Mouse (Mus musculus) hindbrain, embryonic 15.5 days (tissue): ENCODE results near the gene Ist1. TPM values are rescaled to one million over a fixed set of nuclear protein-coding genes. Genes with fewer than 3 reads are reported as not detected.

Source experiments
- ATAC-seq: fragments of 200-750 bp; cut with Nextera tagmentation; 2 replicates; pipeline ENCODE4 v1.8.0; 2017; ENCODE audit warnings: low read depth, moderate number of reproducible peaks, moderate TSS enrichment; ENCODE audit not compliant: low FRiP score
- H3K27ac ChIP-seq: fragments of 300-500 bp; sonication (generic); replicated peaks from 2 replicates; pipeline ENCODE4 v1.5.1; 2015; ENCODE audit warnings: mild to moderate bottlenecking, inconsistent platforms
- H3K27me3 ChIP-seq: fragments of 300-500 bp; sonication (generic); 2 replicates; pipeline ENCODE4 v1.6.1; 2015; ENCODE audit warnings: control low read depth, inconsistent platforms
- H3K36me3 ChIP-seq: fragments of 300-500 bp; sonication (generic); 2 replicates; pipeline ENCODE4 v1.6.1; 2015; ENCODE audit warnings: control low read depth, inconsistent platforms
- H3K4me1 ChIP-seq: fragments of 300-500 bp; sonication (generic); replicated peaks from 2 replicates; pipeline ENCODE4 v1.6.1; 2015; ENCODE audit warnings: control low read depth, inconsistent platforms
- H3K4me2 ChIP-seq: fragments of 300-500 bp; sonication (generic); 2 replicates; pipeline ENCODE4 v1.6.1; 2015; ENCODE audit warnings: moderate library complexity, mild to moderate bottlenecking, inconsistent platforms
- H3K4me3 ChIP-seq: fragments of 300-500 bp; sonication (generic); 2 replicates; pipeline ENCODE4 v1.5.1; 2015; ENCODE audit warnings: mild to moderate bottlenecking, inconsistent platforms
- H3K9ac ChIP-seq: fragments of 300-500 bp; sonication (generic); 2 replicates; pipeline ENCODE4 v1.6.1; 2015; ENCODE audit warnings: inconsistent platforms
- H3K9me3 ChIP-seq: fragments of 300-500 bp; sonication (generic); 2 replicates; pipeline ENCODE4 v1.6.1; 2016; ENCODE audit warnings: control low read depth, inconsistent platforms
- WGBS: fragments of 180-500 bp; shearing (Covaris S2); methylation state at CpG from one replicate; pipeline ENCODE4 v1.1.7; 2015; 5-methylcytosine and 5-hydroxymethylcytosine counted together
- polyA plus RNA-seq: library from polyadenylated mRNA; unstranded; fragments of >200 nt; fragmentation: Nextera tagmentation; extraction: Ambion mirVana; gene quantifications from 2 replicates; pipeline ENCODE4 v1.2.1, GENCODE M21; 2015

Gene Ist1
- polyA plus RNA-seq, 1 experiment from 2014 or later, result 148 TPM

- Histone ChIP-seq H3K4me2 (peak overlapping the region; percentile 86), H3K4me3 (peak overlapping the region; percentile 90), H3K36me3 (peaks cover 28% of the 10 kb centered on the region), H3K9me3 (no peaks in the 10 kb centered on the region), H3K9ac (peak overlapping the region; percentile 99), H3K27ac (peak overlapping the region; percentile 97), H3K27me3 (no peaks in the 10 kb centered on the region), H3K4me1 (peaks cover 43% of the 10 kb centered on the region)
- WGBS, result 2% methylated on average over 24 of the region's 30 CpGs
- peak; percentile 57 for ATAC-seq
These were observed 13.2 kb upstream of the Ist1 start for GRCm38 (mm10) chr8:109706076-109706873.

- peak; percentile 88 for ATAC-seq
- Histone ChIP-seq H3K4me2 (peak within 1 kb of the TSS; percentile 86), H3K36me3 (peaks cover 20% of the 10 kb centered on the region), H3K27me3 (no peaks in the 10 kb centered on the region), H3K4me1 (peaks cover 40% of the 10 kb centered on the region), H3K27ac (peak within 1 kb of the TSS; percentile 97), H3K9me3 (no peaks in the 10 kb centered on the region), H3K9ac (peak within 1 kb of the TSS; percentile 99), H3K4me3 (peak within 1 kb of the TSS; percentile 90)
- under 1% methylated on average over 85 of the region's 100 CpGs for WGBS
These were observed 12.4 kb upstream of the Ist1 start, which contains the start of gene Zfp821 for GRCm38 (mm10) chr8:109705320-109706075. TSS of gene Zfp821 (plus strand) at chr8:109705546.

- peaks cover 39% of the 10 kb centered on the region for H3K4me1 ChIP-seq
- H3K9me3 ChIP-seq, result no peaks in the 10 kb centered on the region
- WGBS, result 12% methylated on average over 24 of the region's 24 CpGs
- ATAC-seq, result peak; percentile 71
- H3K27me3 ChIP-seq, result no peaks in the 10 kb centered on the region
- H3K27ac ChIP-seq, result peak overlapping the region; percentile 97
- H3K36me3 ChIP-seq, result peaks cover 13% of the 10 kb centered on the region
- peak overlapping the region; percentile 86 for H3K4me2 ChIP-seq
- H3K9ac ChIP-seq, result peak overlapping the region; percentile 99
- H3K4me3 ChIP-seq, result peak overlapping the region; percentile 90
These were observed 11.7 kb upstream of the Ist1 start for GRCm38 (mm10) chr8:109704565-109705319.

GRCm38 (mm10) chr8:109698477-109698876 is 5.4 kb upstream of the Ist1 start:
- no peak overlapping the region for H3K4me2 ChIP-seq
- H3K27ac ChIP-seq, result no peak overlapping the region
- H3K9me3 ChIP-seq, result no peaks in the 10 kb centered on the region
- H3K4me1 ChIP-seq, result peaks cover 9% of the 10 kb centered on the region
- H3K9ac ChIP-seq, result no peak overlapping the region
- H3K4me3 ChIP-seq, result no peak overlapping the region
- no peaks in the 10 kb centered on the region for H3K36me3 ChIP-seq
- no peaks in the 10 kb centered on the region for H3K27me3 ChIP-seq
- ATAC-seq, result no peak
- 73% methylated on average over 3 of the region's 3 CpGs for WGBS

GRCm38 (mm10) chr8:109697754-109698153 is 4.7 kb upstream of the Ist1 start:
- Histone ChIP-seq H3K4me3 (no peak overlapping the region), H3K9me3 (no peaks in the 10 kb centered on the region), H3K4me1 (peaks cover 9% of the 10 kb centered on the region), H3K9ac (no peak overlapping the region), H3K27ac (no peak overlapping the region), H3K36me3 (no peaks in the 10 kb centered on the region), H3K4me2 (no peak overlapping the region), H3K27me3 (no peaks in the 10 kb centered on the region)
- 84% methylated on average over 1 of the region's 1 CpGs for WGBS
- no peak for ATAC-seq

DNA sequence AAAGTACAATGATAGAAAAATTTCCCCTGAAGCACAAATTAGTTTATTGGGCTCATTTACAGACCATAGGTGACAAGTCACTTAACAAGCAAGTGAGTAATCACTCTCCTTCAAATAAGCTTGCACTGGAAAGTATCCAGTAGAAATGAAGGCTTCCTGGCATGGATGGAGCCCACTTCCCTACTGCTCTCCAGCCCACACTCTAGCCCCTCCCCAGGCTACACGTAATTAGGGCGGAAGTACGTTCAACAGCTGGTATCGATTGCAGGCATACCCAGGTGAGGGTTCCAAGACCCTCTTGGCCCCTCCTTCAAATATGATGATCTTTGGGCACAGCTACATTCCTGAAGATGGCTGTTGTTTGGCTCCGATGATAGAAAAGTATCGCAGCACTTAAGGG is 1.1 kb upstream of the Ist1 start:
- ATAC-seq, result no peak
- Histone ChIP-seq H3K4me2 (peak overlapping the region; percentile 78), H3K9ac (peak overlapping the region; percentile 73; the same call in 1 of the 2 replicates), H3K4me3 (peak overlapping the region; percentile 99), H3K27ac (peak overlapping the region; percentile 91; the same call in 1 of the 2 replicates), H3K36me3 (no peaks in the 10 kb centered on the region), H3K4me1 (peaks cover 28% of the 10 kb centered on the region), H3K27me3 (no peaks in the 10 kb centered on the region), H3K9me3 (no peaks in the 10 kb centered on the region)
- WGBS, result 62% methylated on average over 6 of the region's 6 CpGs

DNA sequence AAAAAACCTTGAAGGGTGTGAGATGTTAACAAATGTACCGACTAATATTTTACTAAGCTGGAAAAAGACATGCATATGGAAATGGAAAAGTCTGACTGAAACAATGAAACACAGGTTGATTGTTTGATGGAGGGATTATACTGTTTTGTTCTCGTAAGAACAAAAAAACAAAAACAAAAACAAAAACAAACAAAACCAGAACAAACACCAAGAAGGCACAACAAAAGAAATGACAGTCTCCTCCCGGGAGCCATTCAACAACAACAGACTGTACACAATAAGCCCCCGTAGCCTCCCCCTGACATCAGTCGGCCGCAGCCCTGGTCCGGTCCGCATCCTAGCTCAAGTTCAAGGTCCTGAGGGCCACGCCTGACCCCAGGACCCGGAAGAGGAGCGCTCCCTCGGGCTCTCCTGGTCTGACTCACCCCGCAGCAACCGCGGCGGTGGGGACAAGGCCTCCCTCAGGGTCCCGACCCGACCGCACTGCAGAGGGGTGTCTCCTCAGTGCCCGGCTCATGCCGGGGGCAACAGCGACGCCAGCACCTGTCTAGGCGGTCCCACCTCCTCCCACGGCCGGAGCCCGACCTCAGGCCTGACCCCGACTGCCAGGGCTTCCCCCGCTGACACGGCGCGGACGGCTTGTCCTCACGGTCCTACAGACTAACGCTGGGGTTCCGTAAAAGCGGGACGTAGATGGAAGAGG is 466 bp downstream of the Ist1 start:
- peaks cover 28% of the 10 kb centered on the region for H3K4me1 ChIP-seq
- H3K36me3 ChIP-seq, result no peaks in the 10 kb centered on the region
- peak; percentile 79 for ATAC-seq
- H3K4me2 ChIP-seq, result peak overlapping the region; percentile 84
- H3K9me3 ChIP-seq, result no peaks in the 10 kb centered on the region
- H3K9ac ChIP-seq, result peak overlapping the region; percentile 89
- no peaks in the 10 kb centered on the region for H3K27me3 ChIP-seq
- H3K4me3 ChIP-seq, result peak overlapping the region; percentile 99
- WGBS, result under 1% methylated on average over 38 of the region's 38 CpGs
- H3K27ac ChIP-seq, result peak overlapping the region; percentile 86

- Histone ChIP-seq H3K9ac (peak overlapping the region; percentile 89), H3K36me3 (no peaks in the 10 kb centered on the region), H3K4me3 (peak overlapping the region; percentile 99), H3K9me3 (no peaks in the 10 kb centered on the region), H3K4me2 (peak overlapping the region; percentile 84), H3K4me1 (peaks cover 28% of the 10 kb centered on the region), H3K27ac (no peak overlapping the region), H3K27me3 (no peaks in the 10 kb centered on the region)
- ATAC-seq, result no peak
- WGBS, result 48% methylated on average over 5 of the region's 5 CpGs
These were observed 1.3 kb downstream of the Ist1 start for GRCm38 (mm10) chr8:109691769-109692168.

DNA sequence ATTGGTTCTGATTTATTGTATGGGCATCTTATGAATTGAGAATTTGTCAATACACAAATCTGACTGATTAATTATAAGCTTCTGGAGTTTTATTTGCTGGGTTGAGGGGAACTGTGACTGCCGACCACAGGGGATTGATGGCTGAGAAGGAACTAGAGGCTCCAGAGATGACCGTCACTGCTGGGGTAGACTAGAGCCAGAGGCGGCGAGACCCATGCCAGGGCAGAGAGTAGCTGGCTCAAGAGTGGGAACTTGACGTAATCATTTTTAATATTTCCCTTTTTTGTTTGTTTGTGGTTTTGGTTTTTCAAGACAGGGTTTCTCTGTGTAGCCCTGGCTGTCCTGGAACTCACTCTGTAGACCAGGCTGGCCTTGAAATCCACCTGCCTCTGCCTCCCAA is 5.8 kb downstream of the Ist1 start:
- no peak overlapping the region for H3K9ac ChIP-seq
- H3K36me3 ChIP-seq, result peaks cover 11% of the 10 kb centered on the region
- H3K27me3 ChIP-seq, result no peaks in the 10 kb centered on the region
- H3K4me1 ChIP-seq, result peaks cover 19% of the 10 kb centered on the region
- no peak for ATAC-seq
- H3K27ac ChIP-seq, result no peak overlapping the region
- H3K4me3 ChIP-seq, result no peak overlapping the region
- no peaks in the 10 kb centered on the region for H3K9me3 ChIP-seq
- no peak overlapping the region for H3K4me2 ChIP-seq
- WGBS, result 90% methylated on average over 5 of the region's 5 CpGs

GRCm38 (mm10) chr8:109682120-109682519 is 10.9 kb downstream of the Ist1 start:
- peaks cover 55% of the 10 kb centered on the region for H3K36me3 ChIP-seq
- no peaks in the 10 kb centered on the region for H3K27me3 ChIP-seq
- H3K4me2 ChIP-seq, result no peak overlapping the region
- no peak overlapping the region for H3K27ac ChIP-seq
- H3K9me3 ChIP-seq, result no peaks in the 10 kb centered on the region
- no peak for ATAC-seq
- no peak overlapping the region for H3K4me3 ChIP-seq
- H3K9ac ChIP-seq, result no peak overlapping the region
- WGBS, result 93% methylated on average over 5 of the region's 5 CpGs
- H3K4me1 ChIP-seq, result no peaks in the 10 kb centered on the region

GRCm38 (mm10) chr8:109681535-109681934 is 11.5 kb downstream of the Ist1 start:
- WGBS, result 85% methylated on average over 3 of the region's 3 CpGs
- H3K4me3 ChIP-seq, result no peak overlapping the region
- ATAC-seq, result no peak
- peaks cover 60% of the 10 kb centered on the region for H3K36me3 ChIP-seq
- no peaks in the 10 kb centered on the region for H3K4me1 ChIP-seq
- no peaks in the 10 kb centered on the region for H3K9me3 ChIP-seq
- no peak overlapping the region for H3K27ac ChIP-seq
- no peak overlapping the region for H3K4me2 ChIP-seq
- no peaks in the 10 kb centered on the region for H3K27me3 ChIP-seq
- H3K9ac ChIP-seq, result no peak overlapping the region
